Comparison of ENCODE assay signal across 11 mouse cellular contexts in genomic region chr17:30882206-30882605, GRCm38 (mm10). TPM values are rescaled to one million over a fixed set of nuclear protein-coding genes. Genes with fewer than 3 reads are reported as not detected.
DNase-seq lines count a peak whose midpoint lies in the region; ATAC-seq and TF ChIP-seq lines count a peak whose summit lies in the region.
"Had no signal": no experiment of that assay in that cellular context is flagged by ENCODE, and none has a peak within 500 bp of the region (broad histone marks: within the 10 kb centered on the region; RNA-seq: fewer than 3 reads in every experiment).

No protein-coding gene starts in this region.

- no peaks in the 10 kb centered on the region for H3K9me3 ChIP-seq in heart, embryonic 11.5 days (replicated peaks; ENCODE audit: control insufficient read depth, low read length)
- no peaks in the 10 kb centered on the region for H3K9me3 ChIP-seq in hindbrain, postnatal 0 days (ENCODE audit: low read length)
- H3K9me3 ChIP-seq in midbrain, embryonic 11.5 days (ENCODE audit: control insufficient read depth, low read length), result no peaks in the 10 kb centered on the region
- H3K9me3 ChIP-seq: stomach, embryonic 15.5 days had no signal

- no peaks in the 10 kb centered on the region for H3K27me3 ChIP-seq in heart, embryonic 11.5 days (ENCODE audit: control insufficient read depth, insufficient read depth, low read length)
- no peaks in the 10 kb centered on the region for H3K27me3 ChIP-seq in hindbrain, postnatal 0 days (ENCODE audit: insufficient read depth, low read length)
- H3K27me3 ChIP-seq in midbrain, embryonic 11.5 days (ENCODE audit: control insufficient read depth, insufficient read depth, low read length), result no peaks in the 10 kb centered on the region

- no peaks in the 10 kb centered on the region for H3K36me3 ChIP-seq in heart, embryonic 11.5 days (ENCODE audit: control insufficient read depth, insufficient read depth, low read length)
- no peaks in the 10 kb centered on the region for H3K36me3 ChIP-seq in hindbrain, postnatal 0 days (ENCODE audit: insufficient read depth, low read length)
- no peaks in the 10 kb centered on the region for H3K36me3 ChIP-seq in midbrain, embryonic 11.5 days (ENCODE audit: control insufficient read depth, insufficient read depth, low read length)
- H3K36me3 ChIP-seq: stomach, embryonic 15.5 days had no signal

- H3K27ac ChIP-seq in heart, embryonic 11.5 days (ENCODE audit: low read depth, low read length), result no peak overlapping the region
- no peak overlapping the region for H3K27ac ChIP-seq in hindbrain, postnatal 0 days
- no peak overlapping the region for H3K27ac ChIP-seq in midbrain, embryonic 11.5 days (ENCODE audit: low read depth, low read length)
- H3K27ac ChIP-seq: stomach, embryonic 15.5 days had no signal

- DNase-seq in heart, postnatal 4 days, result no peak
- DNase-seq in MEL-GATA-1-ER (ENCODE audit: extremely low read depth, low read depth), result peak; percentile 57
- DNase-seq in hindbrain, postnatal 0 days (ENCODE audit: low spot score), result peak; percentile 20
- DNase-seq in midbrain, embryonic 11.5 days (ENCODE audit: low spot score, missing footprints), result no peak
- DNase-seq in right cerebral cortex, postnatal 10 days (ENCODE audit: low spot score in 2 of 2), result no peak
- DNase-seq in adrenal gland, postnatal 14 days, result no peak
- DNase-seq in gastrocnemius, postnatal 4 days (ENCODE audit: low spot score in 2 of 2), result no peak
- DNase-seq: adrenal gland, postnatal 36 days; cerebellum, adult 8-10 months had no signal

- H3K4me1 ChIP-seq in heart, embryonic 11.5 days (ENCODE audit: control insufficient read depth, insufficient read depth, low read length), result 0 out of 2 replicates have a peak, but pooled peaks cover 2% of the 10 kb centered on the region
- H3K4me1 ChIP-seq in hindbrain, postnatal 0 days (ENCODE audit: insufficient read depth, low read length), result 0 out of 2 replicates have a peak, but pooled peaks cover 4% of the 10 kb centered on the region
- H3K4me1 ChIP-seq in midbrain, embryonic 11.5 days (ENCODE audit: control insufficient read depth, insufficient read depth, low read length), result peaks cover 17% of the 10 kb centered on the region
- H3K4me1 ChIP-seq: stomach, embryonic 15.5 days had no signal

- no peak for TF ChIP-seq CTCF in hindbrain, postnatal 0 days (IDR thresholded peaks at IDR 0.05; ENCODE audit: low read depth)

- H3K4me3 ChIP-seq in heart, embryonic 11.5 days (ENCODE audit: low read depth, low read length), result no peak overlapping the region
- no peak overlapping the region for H3K4me3 ChIP-seq in hindbrain, postnatal 0 days (ENCODE audit: low read length)
- H3K4me3 ChIP-seq in midbrain, embryonic 11.5 days (ENCODE audit: low read depth, low read length), result no peak overlapping the region
- H3K4me3 ChIP-seq: stomach, embryonic 15.5 days had no signal

- peak overlapping the region; percentile 4; the same call in 1 of the 2 replicates for H3K4me2 ChIP-seq in heart, embryonic 11.5 days
- peak overlapping the region; percentile 3; the same call in 1 of the 2 replicates for H3K4me2 ChIP-seq in hindbrain, postnatal 0 days (ENCODE audit: low read depth, low read length)
- peak overlapping the region; percentile 23; the same call in 1 of the 2 replicates for H3K4me2 ChIP-seq in midbrain, embryonic 11.5 days
- H3K4me2 ChIP-seq: stomach, embryonic 15.5 days had no signal

- H3K9ac ChIP-seq in heart, embryonic 11.5 days (ENCODE audit: low read depth, low read length), result no peak overlapping the region
- no peak overlapping the region for H3K9ac ChIP-seq in hindbrain, postnatal 0 days (replicated peaks; ENCODE audit: low read length)
- H3K9ac ChIP-seq in midbrain, embryonic 11.5 days (ENCODE audit: low read length), result no peak overlapping the region; the same call in 1 of the 2 replicates
- H3K9ac ChIP-seq: stomach, embryonic 15.5 days had no signal

- 2% methylated on average over 6 of the region's 6 CpGs for WGBS in heart, embryonic 11.5 days (ENCODE audit: insufficient replicate concordance)
- 4% methylated on average over 6 of the region's 6 CpGs for WGBS in hindbrain, postnatal 0 days
- WGBS in midbrain, embryonic 11.5 days, result 2% methylated on average over 6 of the region's 6 CpGs

- no peak for ATAC-seq in heart, embryonic 11.5 days (replicated peaks; ENCODE audit: insufficient number of reproducible peaks, low FRiP score, low TSS enrichment)
- ATAC-seq in hindbrain, postnatal 0 days, result no peak
- peak; percentile 70; the same call in 1 of the 2 replicates for ATAC-seq in midbrain, embryonic 11.5 days (ENCODE audit: low FRiP score)

RNA-seq across cellular contexts. Expression of gene Glp1r, which starts 19.4 kb away (rescaled TPM):
- 0.08 and 0.14 TPM in 2 replicates for polyA plus RNA-seq in heart, embryonic 11.5 days (2014; fragmentation: Nextera tagmentation; extraction: Ambion mirVana)
- under 1 TPM; 0.52 to 0.81 TPM for total RNA-seq in heart, postnatal 4 days (2021)
- 2.4 and 2.8 TPM in 2 replicates for total RNA-seq in hindbrain, postnatal 0 days (2014; rRNA removed)
- 0.69 and 0.83 TPM in 2 replicates for polyA plus RNA-seq in hindbrain, postnatal 0 days (2015; fragmentation: Nextera tagmentation; extraction: Ambion mirVana)
- polyA plus RNA-seq in midbrain, embryonic 11.5 days (2014; fragmentation: Nextera tagmentation; extraction: Ambion mirVana), result 0.04 and 0.10 TPM in 2 replicates
- total RNA-seq in adrenal gland, postnatal 14 days (2021), result 0.19 and 0.26 TPM in 2 replicates
- total RNA-seq in gastrocnemius, postnatal 4 days (2021), result under 1 TPM in 1 of 2 experiments, not detected in 1; 0.05 TPM

Comparison
In these comparisons a context has a peak if more than half of its experiments do, and no peak if none do; other contexts are left out.
1. DNase-seq: peak in MEL-GATA-1-ER (single experiment) and hindbrain, postnatal 0 days (single experiment); none in heart, postnatal 4 days (single experiment), midbrain, embryonic 11.5 days (single experiment), right cerebral cortex, postnatal 10 days (0 of 2), adrenal gland, postnatal 14 days (single experiment) and gastrocnemius, postnatal 4 days (0 of 2).
2. Peak in every context shown above with its lines, with median percentiles within 50 percentile points of each other: H3K4me2 ChIP-seq.